Mouse (Mus musculus): ENCODE measurements around the gene Pkdcc.
A peak's percentile ranks its signal among the peaks of the same experiment; 100 is the strongest.

Pkdcc gene

DNA sequence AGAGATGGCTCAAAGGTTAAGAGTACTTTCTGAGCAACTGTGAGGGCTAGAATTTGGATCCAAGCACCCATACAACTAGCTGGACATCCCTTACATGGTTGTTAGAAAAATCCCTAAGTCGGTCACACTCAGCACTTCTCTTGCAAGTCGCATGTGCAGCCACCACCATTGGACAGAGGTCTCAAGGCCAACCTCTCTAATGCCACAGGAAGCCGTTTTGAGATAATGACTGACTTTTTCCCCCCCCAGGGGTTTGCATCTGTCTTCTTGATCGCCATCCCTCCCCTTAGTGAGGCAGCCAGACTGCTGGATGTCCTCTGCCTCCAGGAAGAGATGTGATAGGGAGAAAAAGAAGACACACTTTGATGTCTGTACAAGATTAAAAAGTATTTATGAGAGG, 32.1 kb downstream of the Pkdcc start:
- DNase-seq: peak in 1 of 2 experiments; percentile 10

DNA sequence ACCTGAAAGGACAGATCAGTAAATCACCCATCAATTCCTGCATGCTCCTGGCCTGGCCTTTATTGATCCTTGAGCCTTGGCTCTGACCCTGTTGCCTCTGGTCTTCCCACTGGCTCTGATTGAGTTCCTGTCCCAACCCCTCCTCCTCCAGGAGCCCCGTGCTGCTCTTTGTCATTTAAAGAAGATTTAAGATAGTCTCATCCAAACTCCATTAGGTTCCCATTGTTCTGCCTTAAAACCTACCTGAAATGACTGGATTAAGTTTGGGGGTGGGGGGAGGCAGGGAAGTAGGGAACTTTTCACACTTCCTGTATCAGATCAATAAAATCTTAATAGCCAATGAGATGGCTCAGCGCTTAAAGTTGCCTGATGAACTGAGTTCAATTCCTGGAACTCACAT, 33.4 kb downstream of the Pkdcc start:
- DNase-seq: no peak

DNA sequence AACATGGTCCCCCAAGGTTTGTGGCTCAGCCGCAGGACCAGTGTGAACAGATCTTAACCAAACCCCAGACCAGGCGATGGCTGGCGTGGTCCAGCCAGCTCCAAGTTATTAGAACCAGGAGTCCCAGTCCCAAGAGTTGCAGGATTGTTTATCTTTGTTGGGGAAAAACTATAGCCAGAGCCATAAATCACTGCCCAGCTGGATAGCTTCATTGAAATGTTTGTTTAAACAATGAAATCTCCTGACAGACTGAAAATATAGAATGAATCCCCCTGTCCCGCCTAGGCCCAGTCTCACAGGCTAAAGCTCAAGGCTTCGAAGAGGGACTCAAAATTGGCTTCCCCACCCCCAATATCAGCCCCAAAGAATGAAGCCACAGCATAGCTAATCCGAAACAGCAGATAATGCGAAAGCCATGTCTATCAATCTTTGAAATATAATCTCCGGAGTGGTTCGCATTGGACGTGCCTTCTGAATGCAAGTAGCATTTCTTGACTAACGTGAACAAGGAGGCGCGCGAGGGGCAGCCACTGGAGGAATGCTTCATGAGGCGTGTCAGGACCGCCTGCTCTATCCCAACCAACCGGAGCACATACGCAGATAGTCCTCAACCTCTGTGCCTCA, 35.9 kb downstream of the Pkdcc start:
- DNase-seq: no peak

DNA sequence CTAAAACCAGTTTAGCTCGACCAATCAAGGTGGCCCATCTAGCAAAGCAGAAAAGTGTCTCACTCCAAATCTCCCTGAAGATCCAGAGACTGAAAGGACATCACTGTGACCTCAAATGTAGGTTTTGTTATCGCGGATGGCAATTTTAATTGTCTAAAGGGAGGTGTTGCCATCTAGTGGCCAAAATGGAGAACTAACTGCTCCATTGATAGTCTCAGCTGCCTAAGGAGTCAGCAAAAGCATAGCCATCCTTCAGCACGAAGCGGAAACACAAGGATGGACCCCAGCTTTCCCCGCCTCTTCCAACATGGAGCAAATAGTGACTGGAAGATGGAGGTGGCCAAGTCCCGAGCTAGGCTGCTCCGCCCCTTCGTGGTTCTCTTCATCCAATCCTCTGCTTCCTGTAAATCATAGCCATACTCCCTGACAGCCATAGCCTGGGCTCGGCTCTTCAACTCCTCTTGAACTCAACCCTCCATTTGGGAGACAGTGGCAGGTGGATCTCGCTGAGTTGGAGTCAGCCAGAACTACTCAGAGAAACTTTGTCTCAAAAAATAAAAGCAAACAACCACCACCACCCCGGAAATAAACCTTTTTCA, 38.1 kb downstream of the Pkdcc start:
- peak in 1 of 2 experiments; percentile 55 for DNase-seq

DNA sequence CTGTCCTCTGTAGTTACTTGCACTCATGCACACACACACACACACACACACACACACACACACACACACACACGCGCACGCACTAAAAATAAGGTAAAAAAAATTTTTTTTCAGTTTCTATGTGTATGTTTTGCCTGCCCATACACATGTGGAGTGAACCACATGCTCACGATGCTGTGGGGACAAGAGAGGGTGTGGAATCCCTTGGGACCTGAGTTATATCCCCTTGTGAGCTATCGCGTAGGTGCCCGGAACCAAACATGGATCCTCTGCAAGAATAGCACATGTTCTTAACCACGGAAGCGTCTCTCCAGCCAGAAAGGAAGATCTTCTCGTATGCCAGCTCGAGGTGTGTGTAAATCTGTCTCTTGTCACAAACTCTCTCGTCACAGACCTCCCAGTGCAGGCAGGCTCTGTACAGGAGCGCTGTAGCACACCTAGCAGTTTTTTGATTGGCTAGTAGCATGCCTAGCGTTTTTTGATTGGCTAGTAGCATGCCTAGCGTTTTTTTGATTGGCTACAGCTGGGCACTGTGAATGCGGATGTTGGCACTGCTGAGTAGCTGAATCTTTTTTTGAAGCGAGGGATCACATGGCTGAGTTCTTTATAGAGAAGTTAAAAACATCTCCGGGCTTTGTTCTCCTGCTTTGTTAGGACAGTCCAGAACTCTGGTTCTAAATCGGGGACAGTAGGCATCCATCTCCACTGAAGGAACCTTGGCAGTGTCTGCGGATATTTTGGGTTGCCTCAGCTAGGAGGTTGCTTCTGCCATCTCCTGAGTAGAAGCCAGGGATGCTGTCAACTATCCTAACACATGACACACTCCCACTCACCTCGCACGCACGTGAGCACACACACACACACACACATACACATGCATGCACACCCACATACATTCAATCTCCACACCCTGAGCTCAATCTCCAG, 52.4 kb downstream of the Pkdcc start:
- peak; percentile 77 to 80 for DNase-seq

DNA sequence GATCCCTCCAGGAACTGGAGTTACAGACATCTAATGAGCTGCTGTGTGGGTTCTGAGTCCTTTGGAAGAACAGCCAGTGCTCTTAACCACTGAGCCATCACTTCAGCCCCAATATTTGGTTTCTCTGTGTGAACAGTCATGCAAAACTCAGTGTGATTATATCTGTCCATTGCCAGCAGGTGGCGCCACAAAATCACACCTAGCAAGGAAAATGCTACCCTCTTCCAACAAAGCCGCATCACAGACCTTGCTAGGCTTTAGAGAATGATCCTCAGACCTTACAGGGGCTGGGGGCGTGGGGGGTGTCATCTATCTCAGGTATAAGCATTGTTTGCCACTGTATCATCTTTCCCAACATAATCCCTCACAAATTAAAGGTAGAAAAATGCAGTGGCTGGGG, 56.4 kb downstream of the Pkdcc start:
- DNase-seq: peak; percentile 81 to 88

DNA sequence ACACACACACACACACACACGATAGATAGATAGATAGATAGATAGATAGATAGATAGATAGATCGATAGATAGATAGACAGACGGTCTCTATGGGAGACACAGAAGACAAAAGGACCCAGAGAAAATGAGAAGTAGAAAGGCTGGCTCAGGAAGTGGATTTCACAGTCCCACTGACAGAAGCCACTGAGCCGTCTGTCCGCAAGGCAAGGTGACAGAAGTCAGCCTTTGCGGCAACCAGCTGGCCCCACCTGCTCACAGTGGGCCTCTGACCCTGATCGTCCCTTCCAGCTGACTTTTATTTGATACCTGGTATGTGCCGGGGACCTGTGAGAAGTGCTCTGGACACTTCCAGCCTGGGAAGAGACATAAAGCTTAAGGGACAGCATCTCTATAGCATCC, 57.5 kb downstream of the Pkdcc start:
- DNase-seq: no peak

DNA sequence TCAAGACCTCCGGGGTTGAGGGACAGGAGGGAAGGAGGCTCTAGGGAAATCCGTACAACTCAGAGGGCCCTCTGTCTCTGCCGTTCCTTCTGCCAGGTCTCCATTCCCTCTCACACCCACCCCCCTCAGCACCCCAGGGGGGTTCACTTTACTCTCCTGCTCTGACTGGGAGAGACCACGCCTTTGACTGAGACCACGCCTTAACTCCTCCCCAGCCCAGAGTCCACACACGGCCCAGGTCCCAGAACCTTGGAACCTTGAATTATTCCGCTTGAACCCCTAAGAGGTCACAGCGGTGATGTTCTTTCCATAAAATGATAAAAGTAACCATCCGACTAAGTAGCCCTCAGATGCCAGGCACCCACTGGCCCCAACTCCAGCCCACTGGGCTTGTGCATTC, 58.5 kb downstream of the Pkdcc start:
- DNase-seq: no peak

DNA sequence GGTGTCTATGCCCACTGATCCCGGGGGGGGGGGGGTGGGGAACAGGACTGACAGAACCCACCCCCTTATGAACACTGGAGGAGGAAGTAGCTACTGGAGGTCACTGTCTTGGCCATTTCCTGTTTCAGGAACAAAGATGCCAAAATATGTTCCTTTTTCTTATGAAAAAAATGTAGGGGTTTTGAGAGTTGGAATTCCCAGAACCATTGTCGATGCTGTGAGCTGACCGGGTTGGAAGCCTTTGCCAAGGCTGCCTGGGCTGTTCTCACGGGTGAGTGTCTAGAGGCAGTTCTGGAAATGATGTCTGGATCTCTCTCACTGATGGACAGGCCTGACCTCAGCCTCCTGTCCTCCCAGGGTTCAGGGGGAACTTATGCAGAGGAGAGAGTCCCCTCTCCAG, 59.0 kb downstream of the Pkdcc start:
- DNase-seq: no peak

Data from lung, postnatal 4 days (tissue).